Mouse (Mus musculus): ENCODE results near the gene 2010315B03Rik. TPM values are rescaled to one million over a fixed set of nuclear protein-coding genes. Genes with fewer than 3 reads are reported as not detected.

Gene 2010315B03Rik
- polyA plus RNA-seq (2017; shearing (Covaris generic)): 8.4 TPM

DNA sequence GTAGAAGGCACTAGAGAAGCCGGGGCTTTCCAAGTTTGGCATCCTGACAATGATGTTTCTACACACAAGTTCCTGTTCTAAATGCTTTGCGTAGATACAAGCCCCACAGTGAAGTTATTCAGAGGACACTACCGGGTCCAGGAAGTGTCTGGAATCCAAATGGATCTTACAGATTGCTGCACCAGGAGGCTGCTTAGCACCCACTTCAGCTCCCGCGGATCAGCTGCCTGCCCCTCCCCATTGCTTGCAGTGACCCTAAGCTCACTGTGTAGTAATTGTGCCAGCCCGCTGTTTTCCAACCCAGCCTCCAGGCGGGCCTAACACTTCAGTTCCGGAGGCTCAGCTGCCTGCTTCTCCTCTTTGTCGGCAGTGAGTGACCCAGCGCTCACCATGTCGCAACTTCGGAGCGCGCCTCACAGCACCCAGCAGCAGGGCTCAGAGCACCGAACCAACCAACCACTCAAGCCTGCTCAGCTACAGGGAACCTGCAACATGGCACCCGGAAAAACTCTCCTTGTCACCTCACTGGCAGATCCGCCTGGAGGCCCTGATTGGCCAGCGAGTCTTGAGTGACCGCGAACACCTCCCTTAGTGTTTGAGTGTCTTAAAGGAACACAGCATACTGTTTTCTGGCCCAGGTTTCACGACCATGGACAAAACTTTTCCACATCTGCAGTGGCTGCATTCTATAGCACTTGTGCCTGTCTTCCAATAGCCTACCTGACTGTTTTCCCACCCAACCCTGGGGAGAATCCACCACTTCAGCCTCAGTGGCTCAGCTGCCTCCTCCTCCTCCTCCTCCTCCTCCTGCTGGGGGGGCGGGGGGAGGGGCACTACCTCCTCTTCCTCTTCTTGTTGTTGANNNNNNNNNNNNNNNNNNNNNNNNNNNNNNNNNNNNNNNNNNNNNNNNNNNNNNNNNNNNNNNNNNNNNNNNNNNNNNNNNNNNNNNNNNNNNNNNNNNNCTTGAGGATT is at the start of gene 2010315B03Rik:
TSS of gene 2010315B03Rik (minus strand) at position 526 of the 972 bp plus-strand sequence.

Other genes with a start within 250 kb of the 2010315B03Rik start
- 27.7 TPM for gene Ccr2, start 210.7 kb downstream of the 2010315B03Rik start, polyA plus RNA-seq (2017; shearing (Covaris generic))
- gene Ccr5, start 191.2 kb downstream of the 2010315B03Rik start, polyA plus RNA-seq (2017; shearing (Covaris generic)): 36.4 TPM
- gene Ppp2r3d, start 164.2 kb upstream of the 2010315B03Rik start, polyA plus RNA-seq (2017; shearing (Covaris generic)): 97.4 TPM
- gene Gm21836, start 181.1 kb upstream of the 2010315B03Rik start, polyA plus RNA-seq (2017; shearing (Covaris generic)): not detected

All from effector memory CD4-positive, alpha-beta T cell, adult 5 months (primary cell).